Mouse (Mus musculus): ENCODE measurements at regions not wholly inside any gene's neighbourhood (a gene's known extent, or its start where the extent isn't known, plus 50 kb on each side); places are given as distances from the start of the nearest gene placed in this dataset.

- ChIA-PET POLR2A (no interaction called here), CTCF (interaction anchor here (1.2 kb wide), 1 partner anchor 21 kb away, joined by 3 read pairs; no protein-coding TSS in a partner anchor)
- no peak for TF ChIP-seq CTCF (IDR thresholded peaks at IDR 0.05)
- H3K27me3 ChIP-seq: no peaks in the 10 kb centered on the region
- no peak for ATAC-seq
- no peak for DNase-seq (ENCODE audit: low read depth, low spot score)
- in situ Hi-C loops (cut with MboI; ENCODE audit: low pct_unique_long_range_greater_than_20kb): no loop called here
These were observed 90.7 kb upstream of the Plxnc1 start for GRCm38 (mm10) chr10:95035371-95035770.

DNA sequence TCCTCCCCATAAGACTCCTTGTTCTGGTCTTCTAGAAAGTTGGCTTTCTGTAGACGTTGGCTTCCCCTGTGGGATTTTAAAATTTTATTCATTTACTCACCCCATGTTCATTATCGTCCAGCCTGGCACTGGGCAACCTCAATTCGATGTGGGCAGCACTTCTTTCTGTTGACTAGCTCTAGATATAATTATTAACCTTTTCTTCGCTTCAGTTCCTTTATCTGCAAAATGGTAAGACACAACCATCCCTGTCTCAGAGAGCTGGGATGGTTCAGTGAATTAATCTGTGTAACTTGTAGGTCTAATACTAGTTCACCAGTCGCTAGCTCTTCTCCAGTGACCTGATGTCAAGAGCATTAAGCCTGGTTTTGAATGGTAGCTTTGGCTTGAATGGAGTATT lies 89.9 kb upstream of the Plxnc1 start:
- ChIA-PET CTCF (interaction anchor here (1.1 to 1.2 kb wide), 2 partner anchors 22 to 42 kb away, joined by 3 to 4 read pairs; no protein-coding TSS in a partner anchor), POLR2A (no interaction called here)
- no peak for TF ChIP-seq CTCF (IDR thresholded peaks at IDR 0.05)
- no peak for DNase-seq (ENCODE audit: low read depth, low spot score)
- ATAC-seq: no peak
- in situ Hi-C loops (cut with MboI; ENCODE audit: low pct_unique_long_range_greater_than_20kb): no loop called here
- H3K27me3 ChIP-seq: no peaks in the 10 kb centered on the region

DNA sequence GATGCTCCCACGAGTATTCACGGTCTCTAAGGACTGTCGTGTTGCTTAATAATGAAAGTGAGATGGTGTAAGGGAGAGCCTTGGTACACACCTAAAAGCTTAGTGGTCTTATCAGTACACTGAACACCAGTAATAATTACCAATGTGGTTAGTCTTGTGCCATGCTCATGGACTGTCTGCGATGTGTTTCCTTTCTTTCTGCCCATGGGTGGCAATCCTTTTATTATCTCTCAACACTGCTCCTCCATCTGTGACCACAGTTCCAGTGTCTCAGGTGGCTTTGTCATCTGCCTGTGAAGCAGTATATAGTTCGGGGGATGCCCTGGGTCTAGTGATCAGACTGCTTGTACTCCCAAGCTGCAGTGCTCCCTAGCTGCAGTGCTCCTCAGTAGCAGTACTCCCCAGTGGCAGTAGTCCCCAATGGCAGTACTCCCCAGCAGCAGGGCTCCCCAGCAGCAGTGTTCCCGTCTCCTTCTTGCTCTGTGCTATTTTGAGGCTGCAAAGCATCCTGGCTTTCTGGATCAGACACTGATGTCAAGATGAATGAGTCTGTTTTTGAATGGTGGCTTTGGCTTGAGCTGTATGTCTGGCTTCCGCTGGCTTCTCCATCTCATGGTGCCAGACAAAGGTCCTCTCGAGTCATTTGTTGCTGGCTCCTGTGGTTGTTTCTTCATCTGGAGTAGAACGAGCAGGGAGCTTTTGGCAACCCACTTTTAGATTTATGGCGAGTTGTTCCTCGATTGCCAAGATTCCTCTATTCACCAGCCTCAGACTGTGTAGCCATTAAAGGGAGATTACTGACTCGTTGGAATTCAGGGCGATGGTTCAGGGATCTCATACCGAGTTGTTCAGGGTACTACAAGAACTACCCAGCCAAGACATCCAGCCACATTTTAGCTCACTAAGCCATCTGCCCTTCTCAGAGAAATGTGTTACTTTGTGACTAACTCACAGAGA lies 88.4 kb upstream of the Plxnc1 start:
- TF ChIP-seq CTCF (IDR thresholded peaks at IDR 0.05): no peak

GRCm38 (mm10) chr10:95031371-95031770 lies 86.7 kb upstream of the Plxnc1 start:
- TF ChIP-seq CTCF (IDR thresholded peaks at IDR 0.05): no peak
- ATAC-seq (no peak), DNase-seq (ENCODE audit: low read depth, low spot score) (no peak)
- ChIA-PET CTCF (interaction anchor here (1.3 kb wide), 1 partner anchor 28 kb away, joined by 3 read pairs; no protein-coding TSS in a partner anchor), POLR2A (interaction anchor here (0.9 kb wide), 1 partner anchor 10 kb away, joined by 3 read pairs; no protein-coding TSS in a partner anchor)
- in situ Hi-C loops (cut with MboI; ENCODE audit: low pct_unique_long_range_greater_than_20kb): no loop called here
- peaks cover 3% of the 10 kb centered on the region for H3K27me3 ChIP-seq

More for the DNA sequence above, 88.4 kb upstream of the Plxnc1 start:
- POLR2A ChIA-PET: no interaction called here
- peak; percentile 79 for ATAC-seq
- peak; percentile 89 for DNase-seq (ENCODE audit: low read depth, low spot score)
- in situ Hi-C loops (cut with MboI; ENCODE audit: low pct_unique_long_range_greater_than_20kb): no loop called here
- H3K27me3 ChIP-seq: no peaks in the 10 kb centered on the region
- CTCF ChIA-PET: interaction anchor here (0.8 to 1.3 kb wide), 3 partner anchors 10 to 31 kb away, joined by 3 to 4 read pairs (median 3); no protein-coding TSS in a partner anchor

- POLR2A ChIA-PET: interaction anchor here (0.6 to 0.9 kb wide), 2 partner anchors 9 to 17 kb away, joined by 3 read pairs; no protein-coding TSS in a partner anchor
- TF ChIP-seq CTCF (IDR thresholded peaks at IDR 0.05): no peak
- DNase-seq (ENCODE audit: low read depth, low spot score): no peak
- peaks cover 3% of the 10 kb centered on the region for H3K27me3 ChIP-seq
- in situ Hi-C loops (cut with MboI; ENCODE audit: low pct_unique_long_range_greater_than_20kb): no loop called here
- CTCF ChIA-PET: interaction anchor here (1.3 kb wide), 1 partner anchor 27 kb away, joined by 3 read pairs; no protein-coding TSS in a partner anchor
- no peak for ATAC-seq
These were observed 86.2 kb upstream of the Plxnc1 start for GRCm38 (mm10) chr10:95030801-95031200.

GRCm38 (mm10) chr10:95029554-95029953 lies 84.9 kb upstream of the Plxnc1 start:
- no peak for TF ChIP-seq CTCF (IDR thresholded peaks at IDR 0.05)
- ChIA-PET POLR2A (no interaction called here), CTCF (interaction anchor here (0.9 kb wide), 1 partner anchor 72 kb away, joined by 3 read pairs; no protein-coding TSS in a partner anchor)
- peaks cover 3% of the 10 kb centered on the region for H3K27me3 ChIP-seq
- no peak for ATAC-seq
- in situ Hi-C loops (cut with MboI; ENCODE audit: low pct_unique_long_range_greater_than_20kb): no loop called here
- no peak for DNase-seq (ENCODE audit: low read depth, low spot score)

DNA sequence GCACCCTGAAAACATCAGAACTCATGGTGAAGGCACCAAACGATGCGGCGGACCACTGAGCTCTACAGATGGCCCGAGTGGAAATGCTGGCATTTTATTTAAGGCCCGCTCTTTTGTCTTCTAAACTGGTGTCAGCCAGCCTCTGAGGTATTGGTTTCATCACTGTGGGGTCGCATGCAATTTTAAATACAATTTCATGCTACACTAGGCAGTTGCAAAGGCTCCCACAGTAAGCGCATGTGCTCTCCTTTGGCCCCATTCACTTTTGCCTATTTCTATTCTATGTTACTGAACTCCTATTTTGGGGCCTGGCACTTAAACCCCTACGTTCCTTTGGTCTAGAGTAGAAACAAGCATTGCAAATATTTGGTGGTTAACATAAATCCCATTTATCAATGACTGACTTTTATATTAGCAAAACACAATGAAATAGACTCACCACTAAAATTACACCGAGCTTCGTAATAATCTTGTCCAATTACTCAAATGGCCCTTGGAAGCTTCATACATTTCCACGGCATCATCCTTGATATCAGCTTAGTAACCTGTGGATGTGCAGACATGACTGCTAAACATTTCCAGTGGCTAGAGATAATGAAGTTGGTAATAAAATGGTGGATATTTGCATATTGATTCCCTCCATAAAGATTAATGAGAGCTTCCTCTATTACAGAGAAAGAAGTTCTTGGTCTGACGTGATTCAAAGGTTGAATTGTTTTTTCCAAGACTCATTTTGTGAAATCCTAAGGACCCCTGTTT lies 81.1 kb upstream of the Plxnc1 start:
- CTCF ChIA-PET: no interaction called here
- ATAC-seq: no peak
- peaks cover 3% of the 10 kb centered on the region for H3K27me3 ChIP-seq
- no peak for DNase-seq (ENCODE audit: low read depth, low spot score)
- POLR2A ChIA-PET: no interaction called here
- in situ Hi-C loops (cut with MboI; ENCODE audit: low pct_unique_long_range_greater_than_20kb): no loop called here
- TF ChIP-seq CTCF (IDR thresholded peaks at IDR 0.05): no peak

- POLR2A ChIA-PET: interaction anchor here (0.9 to 2.0 kb wide), 3 partner anchors 10 to 18 kb away, joined by 3 to 4 read pairs (median 3); no protein-coding TSS in a partner anchor
These were observed 76.6 kb upstream of the Plxnc1 start for GRCm38 (mm10) chr10:95021209-95021608.

DNA sequence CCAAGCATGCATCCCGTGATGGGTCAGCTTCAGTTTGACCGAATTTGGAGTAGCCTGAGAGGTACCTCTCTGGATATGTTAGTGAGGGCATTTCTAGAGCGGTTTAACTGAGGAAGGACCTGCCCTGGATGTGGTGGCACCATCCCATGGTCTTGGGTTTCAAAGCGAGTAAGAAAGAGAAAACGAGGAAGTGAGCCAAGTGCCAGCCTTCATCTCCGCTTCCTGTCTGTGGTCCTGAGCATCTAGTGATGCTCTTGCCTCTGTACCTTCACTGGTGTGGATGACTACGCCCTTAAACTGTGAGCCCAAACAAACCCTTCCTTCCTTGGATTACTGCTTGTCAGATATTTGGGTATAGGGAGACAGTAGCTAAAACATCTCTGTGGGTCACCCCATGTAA lies 72.3 kb upstream of the Plxnc1 start:
- in situ Hi-C loops (cut with MboI; ENCODE audit: low pct_unique_long_range_greater_than_20kb): no loop called here
- ATAC-seq (no peak), DNase-seq (ENCODE audit: low read depth, low spot score) (no peak)
- CTCF ChIA-PET: no interaction called here
- no peaks in the 10 kb centered on the region for H3K27me3 ChIP-seq
- TF ChIP-seq CTCF (IDR thresholded peaks at IDR 0.05): no peak
- POLR2A ChIA-PET: no interaction called here

More at GRCm38 (mm10) chr10:95021209-95021608, 76.6 kb upstream of the Plxnc1 start:
- in situ Hi-C loops (cut with MboI; ENCODE audit: low pct_unique_long_range_greater_than_20kb): no loop called here
- no peaks in the 10 kb centered on the region for H3K27me3 ChIP-seq
- ATAC-seq (no peak), DNase-seq (ENCODE audit: low read depth, low spot score) (no peak)
- CTCF ChIA-PET: no interaction called here
- TF ChIP-seq CTCF (IDR thresholded peaks at IDR 0.05): no peak

- ChIA-PET CTCF (interaction anchor here (0.9 to 1.5 kb wide), 2 partner anchors 11 to 250 kb away, joined by 3 read pairs; no protein-coding TSS in a partner anchor), POLR2A (interaction anchor here (0.5 kb wide), 1 partner anchor 76 kb away, joined by 4 read pairs; no protein-coding TSS in a partner anchor)
- in situ Hi-C loops (cut with MboI; ENCODE audit: low pct_unique_long_range_greater_than_20kb): no loop called here
- no peaks in the 10 kb centered on the region for H3K27me3 ChIP-seq
- no peak for TF ChIP-seq CTCF (IDR thresholded peaks at IDR 0.05)
- no peak for DNase-seq (ENCODE audit: low read depth, low spot score)
- no peak for ATAC-seq
These were observed 70.8 kb upstream of the Plxnc1 start for GRCm38 (mm10) chr10:95015298-95015951.
